Mouse (Mus musculus) cortical plate, adult 2 months (tissue): ENCODE data around the gene Slc38a3.

Experiments used
- CTCF ChIP-seq: fragments of 200-500 bp; IDR thresholded peaks from 2 replicates; pipeline ENCODE4 v1.5.1; 2011; ENCODE audit warnings: mild to moderate bottlenecking, control low read depth, low read length; ENCODE audit not compliant: insufficient read depth; ENCODE audit errors: extremely low read depth
- POLR2A ChIP-seq: fragments of 200-500 bp; IDR thresholded peaks from 2 replicates; pipeline ENCODE4 v1.6.1; 2011; ENCODE audit warnings: mild to moderate bottlenecking, low read length, control low read depth; ENCODE audit not compliant: insufficient read depth; ENCODE audit errors: extremely low read depth

GRCm38 (mm10) chr9:107632478-107632877 lies 36.9 kb downstream of the Slc38a3 start:
- no peak for TF ChIP-seq CTCF
- TF ChIP-seq POLR2A = no peak
